Mouse (Mus musculus): ENCODE data around the gene Tom1l2.

GRCm38 (mm10) chr11:60262396-60262795 lies 90.3 kb downstream of the Tom1l2 start:
- no peak for TF ChIP-seq MYOG (IDR thresholded peaks at IDR 0.05; ENCODE audit: control insufficient read depth in 1 of 3, insufficient read depth in 1 of 3, insufficient read length in 2 of 3, low read depth in 2 of 3)
- TF ChIP-seq POLR2A (IDR thresholded peaks at IDR 0.05; ENCODE audit: insufficient read length, low read depth): no peak
- TF ChIP-seq MAX (IDR thresholded peaks at IDR 0.05; ENCODE audit: low read depth): no peak
- TF ChIP-seq SRF (IDR thresholded peaks at IDR 0.05; ENCODE audit: control insufficient read depth, insufficient read length, low read depth): no peak
- TF ChIP-seq CEBPB (IDR thresholded peaks at IDR 0.05; ENCODE audit: insufficient read depth, poor library complexity, severe bottlenecking): no peak
- TF ChIP-seq POLR2AphosphoS2 (IDR thresholded peaks at IDR 0.05; ENCODE audit: insufficient read length, low read depth): no peak
- no peak for TF ChIP-seq E2F4 (IDR thresholded peaks at IDR 0.05; ENCODE audit: insufficient read depth)
- TF ChIP-seq MYOD1 (IDR thresholded peaks at IDR 0.05; ENCODE audit: control insufficient read depth in 1 of 3, insufficient read length in 2 of 3, low read depth in 2 of 3): no peak
- no peak for TF ChIP-seq USF1 (IDR thresholded peaks at IDR 0.05; ENCODE audit: low read depth)
- no peak for TF ChIP-seq TCF12 (IDR thresholded peaks at IDR 0.05; ENCODE audit: insufficient read depth, poor library complexity, severe bottlenecking)
- TF ChIP-seq REST (IDR thresholded peaks at IDR 0.05; ENCODE audit: insufficient read depth, insufficient read length): no peak
